Mouse (Mus musculus) MEL (cell line): ENCODE measurements at regions not wholly inside any gene's neighbourhood (a gene's known extent, or its start where the extent isn't known, plus 50 kb on each side); places are given as distances from the start of the nearest gene placed in this dataset.

Source experiments
- DNase-seq: peaks from one replicate; pipeline ENCODE4 v3.0.0; 2011; ENCODE audit warnings: low read depth, low spot score
- H3K27ac ChIP-seq: 2 replicates; pipeline ENCODE4 v1.5.1; 2012; ENCODE audit warnings: low read depth, mild to moderate bottlenecking, control low read depth, low read length, moderate library complexity; ENCODE audit not compliant: control insufficient read depth
- H3K27me3 ChIP-seq, 2 experiments: fragments of 150-350 bp in 1 of 2; sonication (generic) in 1 of 2; 2 replicates each; pipeline ENCODE4 v1.6.1; 2012; ENCODE audit warnings: low read length in 2 of 2, mild to moderate bottlenecking in 2 of 2, improper control_type of control experiment in 1 of 2, moderate library complexity in 1 of 2; ENCODE audit not compliant: insufficient read depth in 2 of 2, control insufficient read depth in 1 of 2
- H3K36me3 ChIP-seq, 2 experiments: 2 replicates each; pipeline ENCODE4 v1.6.1; 2012 to 2014; ENCODE audit warnings: low read length in 2 of 2, improper control_type of control experiment in 1 of 2, inconsistent platforms in 1 of 2, mild to moderate bottlenecking in 1 of 2; ENCODE audit not compliant: insufficient read depth in 2 of 2, control insufficient read depth in 1 of 2
- H3K4me1 ChIP-seq, 2 experiments: fragments of 150-350 bp in 1 of 2; sonication (generic) in 1 of 2; 2 replicates each; pipeline ENCODE4 v1.6.1; 2012; ENCODE audit warnings: low read length in 2 of 2, improper control_type of control experiment in 1 of 2, mild to moderate bottlenecking in 1 of 2; ENCODE audit not compliant: insufficient read depth in 2 of 2, control insufficient read depth in 1 of 2
- H3K4me3 ChIP-seq, 2 experiments: fragments of 150-350 bp in 1 of 2; sonication (generic) in 1 of 2; 2 replicates each; pipeline ENCODE4 v1.5.1; 2012; ENCODE audit warnings: low read depth in 2 of 2, low read length in 2 of 2, mild to moderate bottlenecking in 2 of 2, moderate library complexity in 2 of 2, control low read depth in 1 of 2, improper control_type of control experiment in 1 of 2; ENCODE audit not compliant: control insufficient read depth in 1 of 2, insufficient read depth in 1 of 2
- H3K79me2 ChIP-seq: 2 replicates; pipeline ENCODE4 v1.6.1; 2012; ENCODE audit warnings: mild to moderate bottlenecking, low read length, moderate library complexity; ENCODE audit not compliant: control insufficient read depth, poor library complexity, insufficient read depth
- H3K9ac ChIP-seq: 2 replicates; pipeline ENCODE4 v1.6.1; 2012; ENCODE audit warnings: low read depth, mild to moderate bottlenecking, control low read depth, low read length, moderate library complexity; ENCODE audit not compliant: control insufficient read depth, poor library complexity, severe bottlenecking
- H3K9me3 ChIP-seq: fragments of 150-350 bp; sonication (generic); replicated peaks from 2 replicates; pipeline ENCODE4 v1.6.1; 2012; ENCODE audit warnings: mild to moderate bottlenecking, low read length, improper control_type of control experiment, moderate library complexity; ENCODE audit not compliant: insufficient read depth
- CTCF ChIP-seq, 3 experiments: IDR thresholded peaks in 2 of 3; conservative IDR thresholded peaks in 1 of 3; 2 replicates each; pipeline ENCODE4 v1.5.1; 2011 to 2012; ENCODE audit warnings: low read length in 3 of 3, low read depth in 2 of 3, mild to moderate bottlenecking in 2 of 3, improper control_type of control experiment in 1 of 3, inconsistent platforms in 1 of 3, mixed read lengths in 1 of 3, moderate library complexity in 1 of 3; ENCODE audit not compliant: control insufficient read depth in 1 of 3, insufficient read depth in 1 of 3, poor library complexity in 1 of 3, severe bottlenecking in 1 of 3
- ELF1 ChIP-seq: IDR thresholded peaks from 2 replicates; pipeline ENCODE4 v1.6.1; 2014; ENCODE audit warnings: low read depth, mild to moderate bottlenecking, inconsistent platforms, low read length, improper control_type of control experiment, moderate library complexity
- EP300 ChIP-seq, 2 experiments: IDR thresholded peaks; 2 replicates each; pipeline ENCODE4 v1.6.1; 2011; ENCODE audit warnings: improper control_type of control experiment in 2 of 2, low read length in 2 of 2, low read depth in 1 of 2, mild to moderate bottlenecking in 1 of 2
- ETS1 ChIP-seq: IDR thresholded peaks from 2 replicates; pipeline ENCODE4 v1.6.1; 2012; ENCODE audit warnings: low read depth, mild to moderate bottlenecking, inconsistent platforms, low read length, improper control_type of control experiment, moderate library complexity
- GATA1 ChIP-seq: IDR thresholded peaks from 2 replicates; pipeline ENCODE4 v1.6.1; 2011; ENCODE audit warnings: low read depth, low read length, improper control_type of control experiment
- JUND ChIP-seq: IDR thresholded peaks from 2 replicates; pipeline ENCODE4 v1.6.1; 2011; ENCODE audit warnings: low read depth, mild to moderate bottlenecking, improper control_type of control experiment, low read length
- MAFK ChIP-seq: IDR thresholded peaks from 2 replicates; pipeline ENCODE4 v1.6.1; 2011; ENCODE audit warnings: low read depth, mild to moderate bottlenecking, low read length, improper control_type of control experiment, borderline replicate concordance
- MEF2A ChIP-seq: IDR thresholded peaks from 2 replicates; pipeline ENCODE4 v1.6.1; 2014; ENCODE audit warnings: low read depth, mild to moderate bottlenecking, inconsistent platforms, low read length, improper control_type of control experiment; ENCODE audit not compliant: poor library complexity, insufficient replicate concordance, severe bottlenecking; ENCODE audit errors: extremely low read depth
- MXI1 ChIP-seq: IDR thresholded peaks from 2 replicates; pipeline ENCODE4 v1.6.1; 2011; ENCODE audit warnings: mild to moderate bottlenecking, low read depth, low read length, improper control_type of control experiment
- RCOR1 ChIP-seq: IDR thresholded peaks from 2 replicates; pipeline ENCODE4 v1.6.1; 2012; ENCODE audit warnings: low read depth, mild to moderate bottlenecking, inconsistent platforms, low read length, improper control_type of control experiment
- SIN3A ChIP-seq: IDR thresholded peaks from 2 replicates; pipeline ENCODE4 v1.6.1; 2012; ENCODE audit warnings: low read length, improper control_type of control experiment, inconsistent platforms
- SMC3 ChIP-seq: IDR thresholded peaks from 2 replicates; pipeline ENCODE4 v1.6.1; 2011; ENCODE audit warnings: low read depth, low read length, improper control_type of control experiment
- TCF12 ChIP-seq: IDR thresholded peaks from 2 replicates; pipeline ENCODE4 v1.6.1; 2014; ENCODE audit warnings: low read depth, mild to moderate bottlenecking, inconsistent platforms, low read length, improper control_type of control experiment, moderate library complexity
- UBTF ChIP-seq: IDR thresholded peaks from 2 replicates; pipeline ENCODE4 v1.6.1; 2012; ENCODE audit warnings: low read depth, mild to moderate bottlenecking, inconsistent platforms, low read length, improper control_type of control experiment, moderate library complexity, borderline replicate concordance; ENCODE audit not compliant: insufficient read depth
- USF2 ChIP-seq, 2 experiments: IDR thresholded peaks; 2 replicates each; pipeline ENCODE4 v1.6.1; 2011 to 2012; ENCODE audit warnings: improper control_type of control experiment in 2 of 2, low read length in 2 of 2, borderline replicate concordance in 1 of 2, inconsistent platforms in 1 of 2, low read depth in 1 of 2, mild to moderate bottlenecking in 1 of 2; ENCODE audit not compliant: insufficient read depth in 1 of 2
- ZC3H11A ChIP-seq: IDR thresholded peaks from 2 replicates; pipeline ENCODE4 v1.6.1; 2012; ENCODE audit warnings: low read depth, mild to moderate bottlenecking, inconsistent platforms, low read length, improper control_type of control experiment

DNA sequence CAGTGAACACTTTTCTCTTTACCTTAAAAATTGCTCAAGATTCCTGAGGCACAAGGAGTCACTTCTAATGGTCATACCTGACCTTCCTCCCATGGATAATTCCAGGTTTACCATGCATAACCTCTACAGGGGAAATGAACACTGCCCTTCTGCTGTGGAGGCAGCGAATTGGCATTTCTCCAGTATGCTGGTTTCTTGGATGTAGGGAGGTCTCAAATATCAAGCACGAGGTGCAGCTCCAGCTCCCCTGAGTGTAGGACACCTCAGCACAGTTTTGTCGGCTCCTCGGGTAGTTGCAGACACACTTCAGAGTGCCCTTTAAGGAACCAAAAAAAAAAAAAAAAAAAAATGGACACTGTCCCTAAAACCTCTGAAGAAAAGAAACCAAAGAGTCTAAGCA is 124.8 kb downstream of the Lnpk start (continued):
- no peak for TF ChIP-seq SMC3
- TF ChIP-seq RCOR1: no peak

DNA sequence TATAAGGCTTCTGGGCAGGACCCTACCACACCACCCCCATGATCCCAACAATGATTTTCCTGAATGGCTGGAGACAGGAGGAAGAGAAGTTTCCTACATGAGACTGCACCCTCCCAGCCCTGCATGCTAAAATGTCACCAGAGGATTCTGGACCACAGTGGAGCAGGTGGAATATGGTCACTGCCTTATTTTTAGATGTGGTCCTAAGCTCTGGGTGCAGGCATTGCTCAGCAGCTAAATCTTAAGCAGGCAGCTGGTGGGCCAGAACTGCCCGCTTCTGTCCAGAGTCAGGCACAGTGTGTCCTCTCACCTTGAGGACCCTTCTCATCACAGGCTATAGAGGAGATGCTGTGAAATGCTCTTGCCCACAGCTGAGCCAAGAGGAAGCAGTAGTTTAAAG is 126.6 kb downstream of the Lnpk start:
- no peaks in the 10 kb centered on the region for H3K79me2 ChIP-seq
- H3K36me3 ChIP-seq: no peaks in the 10 kb centered on the region
- no peaks in the 10 kb centered on the region for H3K4me1 ChIP-seq
- H3K4me3 ChIP-seq: no peak overlapping the region
- DNase-seq: no peak
- no peak for TF ChIP-seq ETS1
- no peak for TF ChIP-seq GATA1
- TF ChIP-seq MAFK: no peak
- H3K9me3 ChIP-seq: no peaks in the 10 kb centered on the region
- no peak overlapping the region for H3K27ac ChIP-seq
- peaks cover 0 to 2% of the 10 kb centered on the region in 2 experiments; a peak in 3 of 4 replicates for H3K27me3 ChIP-seq
- H3K9ac ChIP-seq: no peak overlapping the region

DNA sequence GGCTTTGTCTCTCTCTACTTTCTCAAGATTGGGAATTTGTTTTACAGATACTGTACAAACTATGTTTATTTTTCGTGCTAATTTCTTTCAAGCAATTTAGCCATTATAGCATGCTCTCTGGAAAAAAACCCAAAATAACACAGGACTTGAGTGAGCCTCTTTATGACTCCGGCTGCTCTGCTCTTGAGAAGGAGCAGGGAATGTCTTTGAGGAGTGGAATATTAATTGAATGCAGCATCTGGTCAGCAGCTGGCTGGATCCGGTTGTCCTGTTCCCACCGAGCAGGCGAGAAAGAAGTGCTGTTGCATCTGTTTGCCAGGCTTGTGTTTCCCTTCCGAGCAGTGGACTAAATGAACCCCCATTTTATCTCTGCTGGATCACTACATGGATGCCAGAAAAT is 127.7 kb downstream of the Lnpk start:
- TF ChIP-seq ETS1 (no peak), UBTF (no peak), SIN3A (no peak), MEF2A (no peak), EP300 (IDR thresholded peaks at IDR 0.05; ENCODE audit: low read depth in 1 of 2, low read length in 2 of 2) (no peak), MXI1 (no peak), ELF1 (no peak), TCF12 (no peak), ZC3H11A (no peak), USF2 (IDR thresholded peaks at IDR 0.05; ENCODE audit: borderline replicate concordance in 1 of 2, insufficient read depth in 1 of 2, low read depth in 1 of 2, low read length in 2 of 2) (no peak), CTCF (IDR thresholded peaks at IDR 0.05 in 2 of 3, conservative IDR thresholded peaks at IDR 0.05 in 1 of 3; ENCODE audit: control insufficient read depth in 1 of 3, insufficient read depth in 1 of 3, low read depth in 2 of 3, low read length in 3 of 3, poor library complexity in 1 of 3, severe bottlenecking in 1 of 3) (no peak), JUND (no peak)
- no peak overlapping the region for H3K9ac ChIP-seq

More for the DNA sequence above, 127.7 kb downstream of the Lnpk start:
- H3K27ac ChIP-seq: no peak overlapping the region
- no peaks in the 10 kb centered on the region for H3K9me3 ChIP-seq
- no peaks in the 10 kb centered on the region for H3K4me1 ChIP-seq
- no peak for DNase-seq
- H3K27me3 ChIP-seq: peaks cover 0 to 2% of the 10 kb centered on the region in 2 experiments; a peak in 2 of 4 replicates
- no peak overlapping the region for H3K4me3 ChIP-seq
- no peaks in the 10 kb centered on the region for H3K79me2 ChIP-seq
- no peaks in the 10 kb centered on the region for H3K36me3 ChIP-seq
